Mouse (Mus musculus) B cell, adult 62 days (primary cell): Measurements from ENCODE around the gene Klhl21. TPM values are rescaled to one million over a fixed set of nuclear protein-coding genes. Genes with fewer than 3 reads are reported as not detected.

Experiments
- total RNA-seq: library from RNA; stranded (reverse); gene quantifications from 4 replicates; pipeline ENCODE4 v1.2.4, GENCODE M21; 2023

The Klhl21 gene
- 18.7 to 19.6 TPM (median 19.3 TPM) in 4 replicates for total RNA-seq

DNA sequence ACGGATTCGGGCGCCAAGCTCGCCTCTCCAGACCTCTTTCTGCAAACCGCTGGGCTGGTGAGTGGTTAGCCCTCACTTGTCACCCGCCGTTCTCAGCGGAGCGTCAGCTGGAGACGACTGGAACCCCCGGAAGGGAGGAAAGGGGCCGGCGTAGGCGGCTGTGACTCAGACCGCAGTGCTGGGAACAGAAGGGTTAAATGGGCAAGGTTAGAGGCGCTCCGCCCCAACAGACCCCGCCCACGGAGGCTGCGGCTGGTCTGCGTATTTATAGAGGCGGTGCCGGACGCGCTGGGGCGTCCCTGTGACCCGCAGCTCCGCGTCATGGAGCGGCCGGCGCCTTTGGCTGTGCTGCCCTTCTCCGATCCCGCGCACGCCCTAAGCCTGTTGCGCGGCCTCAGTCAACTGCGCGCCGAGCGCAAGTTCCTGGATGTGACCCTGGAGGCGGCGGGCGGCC is at the start of gene Klhl21:
Gene Klhl21 (plus strand): TSS at position 182 of the 454 bp plus-strand sequence.

DNA sequence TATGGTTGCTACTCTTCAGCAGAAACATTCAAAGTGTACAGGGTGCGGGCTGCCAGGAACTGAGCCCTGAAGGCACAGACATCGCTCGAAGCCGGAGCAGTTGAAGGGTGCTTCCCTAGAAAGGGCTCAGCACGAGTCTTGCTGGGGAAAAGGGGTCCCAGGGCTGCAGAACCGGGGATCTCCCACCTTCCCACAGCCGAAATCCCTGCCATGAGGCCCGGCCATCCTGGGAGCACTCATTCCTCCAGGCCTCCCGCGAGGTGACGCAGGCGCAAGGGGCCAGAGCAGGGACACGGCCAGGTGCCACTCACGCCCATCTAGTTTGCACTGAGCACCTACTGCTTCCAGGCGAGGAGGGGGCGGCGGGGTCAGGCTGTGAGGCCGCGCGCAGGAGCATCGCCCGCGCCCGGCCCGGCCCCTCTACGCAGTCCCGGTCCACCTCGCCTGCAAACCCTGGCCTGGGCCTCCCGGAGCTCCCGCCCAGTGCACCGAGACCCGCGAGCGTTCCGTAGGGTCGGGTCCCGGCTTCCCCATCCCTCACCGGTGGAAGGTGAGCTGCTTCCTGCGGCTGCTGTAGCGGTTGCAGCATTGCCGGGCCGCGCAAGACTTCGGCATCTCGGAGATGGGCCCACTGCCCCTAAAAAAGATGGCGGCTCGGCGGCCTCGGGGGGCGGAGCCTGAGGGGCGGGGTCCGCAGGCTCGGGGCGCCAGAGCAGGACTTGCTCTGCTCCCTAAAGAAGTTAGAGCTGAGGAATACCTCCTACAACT is 20.1 kb upstream of the Klhl21 start, which contains the start of gene Thap3:
Gene Thap3 (minus strand): TSS at position 656 of the 768 bp plus-strand sequence.

DNA sequence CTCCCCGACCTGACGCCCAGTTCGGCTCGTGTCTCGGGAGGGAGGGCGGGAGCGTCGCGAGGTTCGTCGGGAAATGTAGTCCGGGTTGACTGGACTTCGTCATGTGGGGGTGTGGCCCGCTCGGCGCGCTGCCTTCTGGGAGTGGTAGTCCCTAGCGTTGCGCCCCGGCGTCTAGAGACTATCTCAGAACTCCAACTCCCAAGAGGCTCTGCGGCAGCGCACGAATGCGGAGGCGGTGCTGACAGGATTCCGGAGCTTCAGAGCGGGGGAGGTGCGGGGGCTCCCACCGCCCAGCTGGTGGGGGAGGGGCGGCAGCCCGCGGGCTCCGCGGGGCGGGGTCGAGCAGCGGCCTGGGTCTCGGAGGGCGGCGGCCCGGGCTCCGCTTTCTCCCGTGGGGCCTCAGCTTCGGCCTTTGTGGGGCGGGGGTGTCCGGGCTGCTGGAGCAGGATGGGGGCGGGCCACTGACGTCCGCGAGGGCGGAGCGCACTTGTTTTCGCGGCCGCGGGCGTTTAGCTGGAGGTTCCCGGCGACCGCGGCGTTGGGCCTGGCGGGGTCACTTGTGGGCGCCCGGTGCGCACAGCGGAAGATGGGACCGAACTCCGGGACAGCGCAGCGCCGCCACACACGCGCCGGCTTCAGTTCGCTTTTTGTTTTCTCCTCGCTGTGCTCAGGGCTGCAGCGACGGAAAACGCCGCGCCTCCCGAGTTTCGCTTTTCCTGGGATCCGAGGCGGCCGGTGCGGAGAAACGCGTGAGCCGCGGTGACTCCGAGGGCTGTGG is 12.2 kb upstream of the Klhl21 start, which contains the start of gene Phf13:
Gene Phf13 (minus strand): TSS at position 86 of the 778 bp plus-strand sequence.

DNA sequence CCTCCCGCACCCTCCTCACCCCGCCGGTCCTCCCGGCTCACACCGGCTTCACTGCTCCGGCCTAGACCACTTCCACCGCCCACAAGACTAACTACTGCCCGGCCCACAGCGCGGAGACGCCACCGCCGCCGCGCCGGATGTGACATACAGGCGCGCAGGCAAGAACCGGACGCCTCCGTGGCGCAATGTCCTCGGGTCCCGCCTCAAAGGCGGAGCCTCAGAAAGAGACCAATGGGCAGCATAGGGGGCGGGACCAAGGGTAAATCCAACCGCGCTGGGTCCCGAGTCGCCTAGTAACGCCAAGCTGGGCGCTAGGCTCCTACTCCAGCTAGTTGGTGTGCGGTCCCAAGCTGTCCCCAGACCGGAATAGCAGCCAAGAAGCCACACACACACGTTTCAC is 18.9 kb downstream of the Klhl21 start, which contains the start of gene Zbtb48:
Gene Zbtb48 (minus strand): TSS at position 148 of the 400 bp plus-strand sequence.

GRCm38 (mm10) chr4:152038225-152038984 is 29.8 kb downstream of the Klhl21 start, which contains the start of gene Tas1r1:
Tas1r1 (minus strand) TSS chr4:152038568.

DNA sequence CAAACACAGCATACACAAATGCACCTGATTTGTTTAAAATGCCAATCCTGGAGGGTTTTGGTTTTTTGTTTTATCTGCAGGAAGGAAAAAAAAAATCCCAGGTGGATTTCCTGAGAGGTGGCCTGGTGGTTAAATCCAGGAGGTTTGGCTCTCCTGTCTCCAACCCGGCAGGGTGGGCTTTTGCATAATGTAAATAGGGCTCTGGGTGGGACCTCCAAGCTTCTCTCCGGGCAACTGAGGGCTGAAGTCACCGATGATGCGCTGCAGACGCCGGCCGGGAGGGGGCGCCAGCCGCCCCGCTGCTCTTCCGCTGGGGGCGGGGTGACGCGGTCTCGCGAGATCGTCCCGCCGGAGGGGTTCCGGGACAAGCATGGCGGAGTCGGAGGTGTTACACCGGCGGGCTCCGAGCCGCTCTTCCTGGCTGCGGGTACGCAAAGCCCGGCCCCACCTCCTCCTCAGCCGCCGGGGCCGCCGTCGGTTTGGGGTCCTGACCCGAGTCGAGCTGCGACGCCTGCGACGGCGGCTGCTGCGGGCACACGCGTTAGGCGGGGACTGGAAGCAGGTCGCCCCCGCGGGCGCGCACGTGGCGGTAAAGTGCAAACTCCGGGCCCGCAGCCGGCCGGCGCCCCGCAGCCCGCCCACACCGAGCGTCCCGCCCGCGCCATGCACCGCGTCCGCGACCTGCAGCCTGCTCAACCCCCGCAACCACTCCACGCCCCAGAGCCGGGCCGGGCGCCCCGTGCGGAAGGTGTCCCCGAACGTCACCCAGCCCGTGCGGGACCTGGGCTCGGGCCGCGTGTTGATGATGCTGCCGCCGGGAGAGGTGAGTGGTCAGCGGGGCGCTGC is 30.6 kb downstream of the Klhl21 start, which contains the start of gene Nol9:
Gene Nol9 (plus strand): TSS at position 337 of the 846 bp plus-strand sequence.

Other genes with a start within 250 kb of the Klhl21 start
- 43.2 to 53.2 TPM (median 49.6 TPM) in 4 replicates for gene Camta1, start 146.9 kb upstream of the Klhl21 start, total RNA-seq
- gene Dnajc11, start 75.1 kb upstream of the Klhl21 start, total RNA-seq = 68.5 to 81.5 TPM (median 74.4 TPM) in 4 replicates
- gene Thap3, start 19.8 kb upstream of the Klhl21 start, total RNA-seq = 31.2 to 45.4 TPM (median 36.3 TPM) in 4 replicates
- gene Phf13, start 12.5 kb upstream of the Klhl21 start, total RNA-seq = 3.9 to 5.2 TPM (median 4.4 TPM) in 4 replicates
- gene Zbtb48, start 18.9 kb downstream of the Klhl21 start, total RNA-seq = 17.9 to 27.9 TPM (median 23.9 TPM) in 4 replicates
- not detected in 4 replicates for gene Tas1r1, start 29.8 kb downstream of the Klhl21 start, total RNA-seq
- 39.4 to 44.4 TPM (median 41.6 TPM) in 4 replicates for gene Nol9, start 30.5 kb downstream of the Klhl21 start, total RNA-seq
- gene Plekhg5, start 63.7 kb downstream of the Klhl21 start, total RNA-seq = 1.5 to 5.8 TPM (median 3.5 TPM) in 4 replicates
- gene Tnfrsf25, start 107.1 kb downstream of the Klhl21 start, total RNA-seq = 0.56 TPM in 1 of 4 replicates, not detected in the others
- 0.92 to 1.9 TPM (median 1.4 TPM) in 4 replicates for gene Espn, start 143.6 kb downstream of the Klhl21 start, total RNA-seq
- gene Hes2, start 150.1 kb downstream of the Klhl21 start, total RNA-seq = not detected in 4 replicates
- gene Acot7, start 169.3 kb downstream of the Klhl21 start, total RNA-seq = 2.1 to 4.7 TPM (median 3.1 TPM) in 4 replicates